Mouse (Mus musculus): ENCODE results near the gene Fbxl17. TPM values are rescaled to one million over a fixed set of nuclear protein-coding genes. Genes with fewer than 3 reads are reported as not detected.
A peak's percentile ranks its signal among the peaks of the same experiment; 100 is the strongest.

Fbxl17 gene
- polyA plus RNA-seq, 1 experiment from 2014 or later: 5.2 TPM

- 80% methylated on average over 12 of the region's 12 CpGs for WGBS
- H3K4me3 ChIP-seq (ENCODE audit: low read length): no peak overlapping the region
- no peaks in the 10 kb centered on the region for H3K9me3 ChIP-seq (ENCODE audit: low read length)
- no peak overlapping the region for H3K9ac ChIP-seq (replicated peaks; ENCODE audit: low read length)
- no peaks in the 10 kb centered on the region for H3K36me3 ChIP-seq (ENCODE audit: insufficient read depth, low read length)
- ATAC-seq (ENCODE audit: low FRiP score, low TSS enrichment): no peak
- H3K4me1 ChIP-seq (ENCODE audit: insufficient read depth, low read length): 0 out of 2 replicates have a peak, but pooled peaks cover 3% of the 10 kb centered on the region
- no peak overlapping the region for H3K4me2 ChIP-seq (replicated peaks; ENCODE audit: low read depth, low read length)
- H3K27ac ChIP-seq (ENCODE audit: low read length): no peak overlapping the region
- H3K27me3 ChIP-seq (ENCODE audit: insufficient read depth, low read length): no peaks in the 10 kb centered on the region
Measured at GRCm38 (mm10) chr17:63301822-63302393, 197.9 kb downstream of the Fbxl17 start.

DNA sequence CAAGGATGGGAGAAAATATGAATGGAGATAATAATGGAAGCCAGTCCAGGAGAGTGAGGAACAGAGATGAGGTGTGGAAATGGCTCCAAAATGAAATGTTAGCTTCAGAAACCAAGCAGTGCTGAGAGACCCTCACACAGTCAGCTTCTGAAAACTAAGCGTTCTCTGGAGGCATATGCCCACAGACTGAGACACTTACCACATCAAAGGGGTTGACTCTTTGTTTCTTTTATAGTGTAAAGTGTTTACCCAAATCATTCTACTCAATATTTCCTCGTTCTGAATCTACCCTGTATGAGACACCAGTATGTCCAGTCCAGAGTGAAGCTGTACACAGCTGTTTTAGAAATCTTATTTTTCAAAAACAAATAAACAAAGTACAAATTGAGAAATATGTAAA lies 204.3 kb downstream of the Fbxl17 start:
- WGBS: 62% methylated on average over 2 of the region's 2 CpGs
- no peak for ATAC-seq (ENCODE audit: low FRiP score, low TSS enrichment)

GRCm38 (mm10) chr17:63294961-63295360 lies 204.9 kb downstream of the Fbxl17 start:
- Histone ChIP-seq H3K36me3 (ENCODE audit: insufficient read depth, low read length) (no peaks in the 10 kb centered on the region), H3K27me3 (ENCODE audit: insufficient read depth, low read length) (no peaks in the 10 kb centered on the region), H3K9ac (replicated peaks; ENCODE audit: low read length) (no peak overlapping the region), H3K4me2 (replicated peaks; ENCODE audit: low read depth, low read length) (no peak overlapping the region), H3K27ac (ENCODE audit: low read length) (no peak overlapping the region), H3K9me3 (ENCODE audit: low read length) (no peaks in the 10 kb centered on the region), H3K4me3 (ENCODE audit: low read length) (no peak overlapping the region), H3K4me1 (ENCODE audit: insufficient read depth, low read length) (no peaks in the 10 kb centered on the region; the same call in 1 of the 2 replicates)
- peak; percentile 39; the same call in 1 of the 2 replicates for ATAC-seq (ENCODE audit: low FRiP score, low TSS enrichment)
- WGBS: 64% methylated on average over 3 of the region's 3 CpGs

More for the DNA sequence above, 204.3 kb downstream of the Fbxl17 start:
- H3K4me3 ChIP-seq (ENCODE audit: low read length): no peak overlapping the region
- no peak overlapping the region for H3K4me2 ChIP-seq (replicated peaks; ENCODE audit: low read depth, low read length)
- H3K9ac ChIP-seq (replicated peaks; ENCODE audit: low read length): no peak overlapping the region
- no peaks in the 10 kb centered on the region for H3K9me3 ChIP-seq (ENCODE audit: low read length)
- H3K36me3 ChIP-seq (ENCODE audit: insufficient read depth, low read length): no peaks in the 10 kb centered on the region
- no peaks in the 10 kb centered on the region for H3K27me3 ChIP-seq (ENCODE audit: insufficient read depth, low read length)
- H3K4me1 ChIP-seq (ENCODE audit: insufficient read depth, low read length): no peaks in the 10 kb centered on the region
- H3K27ac ChIP-seq (ENCODE audit: low read length): no peak overlapping the region

DNA sequence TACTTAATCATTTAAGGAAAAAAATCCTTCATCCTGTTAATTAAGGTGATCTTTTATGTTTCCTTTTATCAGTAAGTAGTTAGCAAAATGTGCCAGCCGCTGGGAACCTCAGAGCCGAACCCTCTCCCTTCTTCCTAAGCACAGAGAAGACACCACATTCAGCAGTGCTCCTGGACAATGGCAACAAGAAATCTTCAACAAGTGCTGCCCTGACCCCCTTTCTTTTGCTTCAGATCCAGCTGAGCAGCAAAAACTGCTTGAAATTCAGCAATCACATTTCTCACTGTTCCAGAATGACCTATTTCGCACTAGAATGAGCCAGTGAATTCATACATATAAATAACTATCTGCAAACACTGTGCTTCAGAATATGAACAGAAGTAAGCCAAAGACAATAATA lies 205.8 kb downstream of the Fbxl17 start:
- H3K36me3 ChIP-seq (ENCODE audit: insufficient read depth, low read length): no peaks in the 10 kb centered on the region
- H3K27me3 ChIP-seq (ENCODE audit: insufficient read depth, low read length): no peaks in the 10 kb centered on the region
- H3K9me3 ChIP-seq (ENCODE audit: low read length): no peaks in the 10 kb centered on the region
- ATAC-seq (ENCODE audit: low FRiP score, low TSS enrichment): no peak
- H3K4me3 ChIP-seq (ENCODE audit: low read length): no peak overlapping the region
- no peak overlapping the region for H3K9ac ChIP-seq (replicated peaks; ENCODE audit: low read length)
- no peak overlapping the region for H3K27ac ChIP-seq (ENCODE audit: low read length)
- no peaks in the 10 kb centered on the region; the same call in 1 of the 2 replicates for H3K4me1 ChIP-seq (ENCODE audit: insufficient read depth, low read length)
- 90% methylated on average over 3 of the region's 3 CpGs for WGBS
- H3K4me2 ChIP-seq (replicated peaks; ENCODE audit: low read depth, low read length): no peak overlapping the region

DNA sequence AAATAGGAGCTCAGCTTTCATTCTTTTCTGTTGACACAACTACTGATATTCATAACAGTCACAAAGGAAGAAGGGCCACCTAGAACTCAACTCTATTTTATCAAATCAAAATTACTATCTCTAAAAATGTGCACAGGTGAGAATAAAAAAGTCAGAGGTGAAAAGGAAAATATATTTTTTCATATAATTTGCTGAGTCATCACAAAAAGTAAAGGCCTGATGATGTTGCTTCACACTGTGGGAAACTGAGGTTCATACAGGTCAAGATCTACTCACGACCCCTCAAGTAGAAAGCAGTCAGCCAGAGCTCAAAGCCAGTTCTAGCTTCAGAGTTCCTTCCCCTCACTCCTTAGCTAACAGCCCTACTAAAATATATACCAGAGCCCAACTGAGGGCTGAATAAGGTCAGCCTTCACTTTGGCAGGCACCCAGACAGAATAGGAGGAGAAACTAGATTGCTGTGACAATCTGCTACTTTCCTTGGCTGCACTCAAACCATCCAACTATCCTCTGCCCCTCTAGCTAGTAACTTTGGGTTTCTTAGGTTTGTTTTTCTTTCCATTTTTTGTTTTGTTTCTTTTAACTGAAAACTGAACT lies 210.4 kb downstream of the Fbxl17 start:
- Histone ChIP-seq H3K4me3 (ENCODE audit: low read length) (no peak overlapping the region), H3K9me3 (ENCODE audit: low read length) (no peaks in the 10 kb centered on the region), H3K27ac (ENCODE audit: low read length) (no peak overlapping the region), H3K36me3 (ENCODE audit: insufficient read depth, low read length) (no peaks in the 10 kb centered on the region), H3K9ac (replicated peaks; ENCODE audit: low read length) (no peak overlapping the region), H3K4me1 (ENCODE audit: insufficient read depth, low read length) (peaks cover 6% of the 10 kb centered on the region; the same call in 1 of the 2 replicates), H3K27me3 (ENCODE audit: insufficient read depth, low read length) (no peaks in the 10 kb centered on the region), H3K4me2 (replicated peaks; ENCODE audit: low read depth, low read length) (no peak overlapping the region)
- ATAC-seq (ENCODE audit: low FRiP score, low TSS enrichment): 0 out of 2 replicates have a peak, but pooled peaks have one; percentile 9
- WGBS: 58% methylated on average over 1 of the region's 1 CpGs

DNA sequence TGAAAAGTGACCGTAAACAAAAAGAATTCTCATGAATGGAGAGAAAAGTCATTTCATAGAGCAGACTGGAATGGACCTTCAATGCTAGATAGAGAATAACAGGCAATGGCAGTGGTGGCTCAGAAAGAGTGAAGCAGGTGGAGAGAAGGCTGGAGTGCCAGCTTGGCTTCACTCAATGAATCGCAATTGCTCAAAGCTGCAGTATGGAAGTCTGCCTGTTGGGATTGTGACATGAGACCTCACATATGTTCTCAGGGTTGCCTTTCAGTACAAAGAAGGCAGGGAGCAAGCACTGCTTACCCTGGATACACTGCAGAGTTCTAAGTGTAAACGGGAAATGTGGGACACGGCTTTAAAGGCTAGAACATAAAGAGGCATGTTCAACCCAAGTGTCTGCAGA lies 211.0 kb downstream of the Fbxl17 start:
- Histone ChIP-seq H3K4me1 (ENCODE audit: insufficient read depth, low read length) (peaks cover 6% of the 10 kb centered on the region; the same call in 1 of the 2 replicates), H3K4me2 (replicated peaks; ENCODE audit: low read depth, low read length) (no peak overlapping the region), H3K9me3 (ENCODE audit: low read length) (no peaks in the 10 kb centered on the region), H3K36me3 (ENCODE audit: insufficient read depth, low read length) (no peaks in the 10 kb centered on the region), H3K9ac (replicated peaks; ENCODE audit: low read length) (no peak overlapping the region), H3K27ac (ENCODE audit: low read length) (no peak overlapping the region), H3K4me3 (ENCODE audit: low read length) (no peak overlapping the region), H3K27me3 (ENCODE audit: insufficient read depth, low read length) (no peaks in the 10 kb centered on the region)
- ATAC-seq (ENCODE audit: low FRiP score, low TSS enrichment): no peak
- 89% methylated on average over 4 of the region's 4 CpGs for WGBS

DNA sequence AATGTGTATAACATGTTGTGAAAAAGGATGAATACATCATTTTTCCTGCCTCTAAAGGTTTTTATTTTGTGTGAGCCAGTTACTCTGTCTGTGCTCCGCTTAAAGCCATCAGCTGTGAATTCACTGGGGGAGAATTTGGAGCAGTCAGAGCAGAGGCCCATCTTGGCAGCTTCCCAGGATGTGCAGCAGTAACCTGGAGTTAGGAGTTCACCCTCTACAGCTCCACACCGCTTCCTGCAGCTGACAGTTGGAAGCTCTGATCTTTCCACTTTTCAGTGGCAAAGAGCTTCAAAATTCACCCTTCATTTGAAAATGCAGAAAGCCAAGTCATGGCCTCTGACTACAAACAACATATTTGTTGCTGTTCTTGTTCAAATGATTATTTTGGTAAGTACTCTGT lies 212.4 kb downstream of the Fbxl17 start:
- WGBS: 52% methylated on average over 2 of the region's 2 CpGs

GRCm38 (mm10) chr17:63285265-63285939 lies 214.4 kb downstream of the Fbxl17 start:
- Histone ChIP-seq H3K4me1 (ENCODE audit: insufficient read depth, low read length) (peaks cover 6% of the 10 kb centered on the region; the same call in 1 of the 2 replicates), H3K36me3 (ENCODE audit: insufficient read depth, low read length) (no peaks in the 10 kb centered on the region), H3K4me3 (ENCODE audit: low read length) (no peak overlapping the region), H3K9ac (replicated peaks; ENCODE audit: low read length) (no peak overlapping the region), H3K9me3 (ENCODE audit: low read length) (no peaks in the 10 kb centered on the region), H3K27ac (ENCODE audit: low read length) (no peak overlapping the region), H3K4me2 (replicated peaks; ENCODE audit: low read depth, low read length) (no peak overlapping the region), H3K27me3 (ENCODE audit: insufficient read depth, low read length) (no peaks in the 10 kb centered on the region)
- no peak for ATAC-seq (ENCODE audit: low FRiP score, low TSS enrichment)
- WGBS: 77% methylated on average over 11 of the region's 11 CpGs

More for the DNA sequence above, 212.4 kb downstream of the Fbxl17 start:
- H3K9me3 ChIP-seq (ENCODE audit: low read length): no peaks in the 10 kb centered on the region
- no peaks in the 10 kb centered on the region for H3K36me3 ChIP-seq (ENCODE audit: insufficient read depth, low read length)
- no peak for ATAC-seq (ENCODE audit: low FRiP score, low TSS enrichment)
- no peaks in the 10 kb centered on the region for H3K27me3 ChIP-seq (ENCODE audit: insufficient read depth, low read length)
- H3K4me1 ChIP-seq (ENCODE audit: insufficient read depth, low read length): peaks cover 6% of the 10 kb centered on the region; the same call in 1 of the 2 replicates
- no peak overlapping the region for H3K4me2 ChIP-seq (replicated peaks; ENCODE audit: low read depth, low read length)
- H3K4me3 ChIP-seq (ENCODE audit: low read length): no peak overlapping the region
- no peak overlapping the region for H3K9ac ChIP-seq (replicated peaks; ENCODE audit: low read length)
- H3K27ac ChIP-seq (ENCODE audit: low read length): no peak overlapping the region

- ATAC-seq (ENCODE audit: low FRiP score, low TSS enrichment): no peak
- 94% methylated on average over 4 of the region's 4 CpGs for WGBS
Measured at GRCm38 (mm10) chr17:63284074-63284473, 215.7 kb downstream of the Fbxl17 start.

GRCm38 (mm10) chr17:63282004-63282403 lies 217.8 kb downstream of the Fbxl17 start:
- H3K4me1 ChIP-seq (ENCODE audit: insufficient read depth, low read length): no peaks in the 10 kb centered on the region
- ATAC-seq (ENCODE audit: low FRiP score, low TSS enrichment): no peak
- no peak overlapping the region for H3K27ac ChIP-seq (ENCODE audit: low read length)
- 63% methylated on average over 5 of the region's 5 CpGs for WGBS
- no peak overlapping the region for H3K9ac ChIP-seq (replicated peaks; ENCODE audit: low read length)
- H3K27me3 ChIP-seq (ENCODE audit: insufficient read depth, low read length): no peaks in the 10 kb centered on the region
- no peak overlapping the region for H3K4me3 ChIP-seq (ENCODE audit: low read length)
- H3K9me3 ChIP-seq (ENCODE audit: low read length): no peaks in the 10 kb centered on the region
- no peak overlapping the region for H3K4me2 ChIP-seq (replicated peaks; ENCODE audit: low read depth, low read length)
- H3K36me3 ChIP-seq (ENCODE audit: insufficient read depth, low read length): no peaks in the 10 kb centered on the region

More at GRCm38 (mm10) chr17:63284074-63284473, 215.7 kb downstream of the Fbxl17 start:
- no peaks in the 10 kb centered on the region for H3K9me3 ChIP-seq (ENCODE audit: low read length)
- no peak overlapping the region for H3K27ac ChIP-seq (ENCODE audit: low read length)
- H3K36me3 ChIP-seq (ENCODE audit: insufficient read depth, low read length): no peaks in the 10 kb centered on the region
- H3K9ac ChIP-seq (replicated peaks; ENCODE audit: low read length): no peak overlapping the region
- no peaks in the 10 kb centered on the region for H3K27me3 ChIP-seq (ENCODE audit: insufficient read depth, low read length)
- H3K4me3 ChIP-seq (ENCODE audit: low read length): no peak overlapping the region
- H3K4me2 ChIP-seq (replicated peaks; ENCODE audit: low read depth, low read length): no peak overlapping the region
- H3K4me1 ChIP-seq (ENCODE audit: insufficient read depth, low read length): peaks cover 6% of the 10 kb centered on the region; the same call in 1 of the 2 replicates

All from kidney, embryonic 16.5 days (tissue).